In the genomic region with DNA sequence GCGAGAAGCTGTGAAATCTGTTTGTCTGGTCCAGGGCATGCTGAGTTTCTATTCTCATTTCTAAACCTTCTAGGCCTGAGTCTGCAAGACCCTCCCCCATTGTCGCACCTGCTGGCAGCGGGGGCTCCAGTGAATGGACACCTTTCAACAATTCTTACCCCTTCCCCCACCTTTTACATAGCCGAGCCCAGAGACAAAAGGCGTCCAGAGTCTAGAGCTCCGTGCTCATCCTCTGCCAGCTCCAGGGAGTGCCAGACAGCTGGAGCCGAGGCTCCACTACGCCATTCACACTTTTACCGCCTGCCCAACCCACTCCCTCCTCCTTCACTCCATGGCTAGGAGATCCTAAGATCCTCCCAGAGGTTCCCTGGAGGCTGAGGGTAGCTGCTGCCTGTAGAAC, we compare ENCODE assay signal across 11 mouse cellular contexts. TPM values are rescaled to one million over a fixed set of nuclear protein-coding genes. Genes with fewer than 3 reads are reported as not detected.
A peak's percentile ranks its signal among the peaks of the same experiment; 100 is the strongest.
DNase-seq lines count a peak whose midpoint lies in the region; ATAC-seq lines count a peak whose summit lies in the region.
"Had no signal": no experiment of that assay in that cellular context is flagged by ENCODE, and none has a peak within 500 bp of the region (broad histone marks: within the 10 kb centered on the region; RNA-seq: fewer than 3 reads in every experiment).

No protein-coding gene starts in this region.

- no peak for ATAC-seq in kidney, embryonic 15.5 days (replicated peaks; ENCODE audit: low FRiP score)
- ATAC-seq in hindbrain, embryonic 12.5 days (ENCODE audit: low FRiP score), result no peak
- ATAC-seq in neural tube, embryonic 12.5 days (ENCODE audit: low FRiP score, low read depth), result no peak

- no peaks in the 10 kb centered on the region for H3K36me3 ChIP-seq in kidney, embryonic 15.5 days
- no peaks in the 10 kb centered on the region for H3K36me3 ChIP-seq in hindbrain, embryonic 12.5 days
- no peaks in the 10 kb centered on the region for H3K36me3 ChIP-seq in neural tube, embryonic 12.5 days
- H3K36me3 ChIP-seq: limb, embryonic 13.5 days had no signal

- no peaks in the 10 kb centered on the region for H3K9me3 ChIP-seq in kidney, embryonic 15.5 days (replicated peaks)
- no peaks in the 10 kb centered on the region for H3K9me3 ChIP-seq in hindbrain, embryonic 12.5 days (replicated peaks)
- no peaks in the 10 kb centered on the region for H3K9me3 ChIP-seq in neural tube, embryonic 12.5 days
- H3K9me3 ChIP-seq: limb, embryonic 13.5 days had no signal

- H3K27me3 ChIP-seq in kidney, embryonic 15.5 days, result peaks cover 45% of the 10 kb centered on the region
- H3K27me3 ChIP-seq in hindbrain, embryonic 12.5 days, result peaks cover 13% of the 10 kb centered on the region
- peaks cover 4% of the 10 kb centered on the region; the same call in 1 of the 2 replicates for H3K27me3 ChIP-seq in neural tube, embryonic 12.5 days (replicated peaks)

- H3K9ac ChIP-seq in kidney, embryonic 15.5 days, result no peak overlapping the region
- H3K9ac ChIP-seq in hindbrain, embryonic 12.5 days, result no peak overlapping the region
- 0 out of 2 replicates have a peak overlapping the region, but pooled peaks have one; percentile 13 for H3K9ac ChIP-seq in neural tube, embryonic 12.5 days
- H3K9ac ChIP-seq: limb, embryonic 13.5 days had no signal

- 0 out of 2 replicates have a peak overlapping the region, but pooled peaks have one; percentile 21 for H3K4me2 ChIP-seq in kidney, embryonic 15.5 days
- H3K4me2 ChIP-seq in hindbrain, embryonic 12.5 days (replicated peaks), result peak overlapping the region; percentile 40
- peak overlapping the region; percentile 38 for H3K4me2 ChIP-seq in neural tube, embryonic 12.5 days (replicated peaks)
- H3K4me2 ChIP-seq: limb, embryonic 13.5 days had no signal

- H3K27ac ChIP-seq in kidney, embryonic 15.5 days, result no peak overlapping the region
- no peak overlapping the region for H3K27ac ChIP-seq in hindbrain, embryonic 12.5 days
- H3K27ac ChIP-seq in neural tube, embryonic 12.5 days, result no peak overlapping the region
- H3K27ac ChIP-seq: limb, embryonic 13.5 days had no signal

- WGBS in kidney, embryonic 15.5 days, result 5% methylated on average over 9 of the region's 9 CpGs
- 3% methylated on average over 9 of the region's 9 CpGs for WGBS in hindbrain, embryonic 12.5 days
- 4% methylated on average over 9 of the region's 9 CpGs for WGBS in neural tube, embryonic 12.5 days

- H3K4me3 ChIP-seq in kidney, embryonic 15.5 days (replicated peaks), result 0 out of 2 replicates have a peak overlapping the region, but pooled peaks have one; percentile 12
- H3K4me3 ChIP-seq in hindbrain, embryonic 12.5 days, result no peak overlapping the region
- H3K4me3 ChIP-seq in neural tube, embryonic 12.5 days, result 0 out of 2 replicates have a peak overlapping the region, but pooled peaks have one; percentile 5
- H3K4me3 ChIP-seq: limb, embryonic 13.5 days had no signal

- DNase-seq in kidney, postnatal 14 days, result no peak
- peak; percentile 22 for DNase-seq in embryo, embryonic 11 days
- DNase-seq in adrenal gland, adult 8-10 months, result no peak
- DNase-seq in cerebellum, adult 18-20 months, result no peak
- no peak for DNase-seq in adrenal gland, postnatal 25 days
- DNase-seq: lung, postnatal 4 days had no signal

- 0 out of 2 replicates have a peak, but pooled peaks cover 7% of the 10 kb centered on the region for H3K4me1 ChIP-seq in kidney, embryonic 15.5 days
- peaks cover 13% of the 10 kb centered on the region; the same call in 1 of the 2 replicates for H3K4me1 ChIP-seq in hindbrain, embryonic 12.5 days
- peaks cover 5% of the 10 kb centered on the region; the same call in 1 of the 2 replicates for H3K4me1 ChIP-seq in neural tube, embryonic 12.5 days
- H3K4me1 ChIP-seq: limb, embryonic 13.5 days had no signal

RNA-seq across cellular contexts. Expression of gene Abcd4, which starts 7.9 kb away (rescaled TPM):
- polyA plus RNA-seq in kidney, embryonic 15.5 days (2015; fragmentation: Nextera tagmentation; extraction: Ambion mirVana), result 17.1 and 19.9 TPM in 2 replicates
- 13.7 and 17.1 TPM in 2 replicates for polyA plus RNA-seq in hindbrain, embryonic 12.5 days (2016; fragmentation: Nextera tagmentation; extraction: Ambion mirVana)
- 13.3 and 14.1 TPM in 2 replicates for polyA plus RNA-seq in neural tube, embryonic 12.5 days (2016; fragmentation: Nextera tagmentation; extraction: Ambion mirVana)
- total RNA-seq in adrenal gland, adult 8-10 months (2022), result 10 to 100 TPM; 10.9 to 16.3 (median 13.8) TPM
- 18.1 and 21.0 TPM in 2 replicates for total RNA-seq in adrenal gland, postnatal 25 days (2021)

RNA-seq across cellular contexts. Expression of gene Vrtn, which starts 15.7 kb away (rescaled TPM):
- not detected in 2 replicates for polyA plus RNA-seq in kidney, embryonic 15.5 days (2015; fragmentation: Nextera tagmentation; extraction: Ambion mirVana)
- polyA plus RNA-seq in hindbrain, embryonic 12.5 days (2016; fragmentation: Nextera tagmentation; extraction: Ambion mirVana), result not detected in 2 replicates
- not detected in 2 replicates for polyA plus RNA-seq in neural tube, embryonic 12.5 days (2016; fragmentation: Nextera tagmentation; extraction: Ambion mirVana)
- not detected for total RNA-seq in adrenal gland, adult 8-10 months (2022)
- total RNA-seq in adrenal gland, postnatal 25 days (2021), result not detected in 2 replicates
- total RNA-seq: MEL had no signal

RNA-seq across cellular contexts. Expression of gene Vsx2, which starts 55.6 kb away (rescaled TPM):
- polyA plus RNA-seq in kidney, embryonic 15.5 days (2015; fragmentation: Nextera tagmentation; extraction: Ambion mirVana), result not detected in 2 replicates
- 8.3 and 9.4 TPM in 2 replicates for polyA plus RNA-seq in hindbrain, embryonic 12.5 days (2016; fragmentation: Nextera tagmentation; extraction: Ambion mirVana)
- polyA plus RNA-seq in neural tube, embryonic 12.5 days (2016; fragmentation: Nextera tagmentation; extraction: Ambion mirVana), result 6.6 and 6.9 TPM in 2 replicates
- under 1 TPM in 1 of 4 experiments, not detected in 3; 0.08 TPM for total RNA-seq in adrenal gland, adult 8-10 months (2022)
- not detected in 2 replicates for total RNA-seq in adrenal gland, postnatal 25 days (2021)
- total RNA-seq: MEL had no signal
